Mouse (Mus musculus): ENCODE measurements around the gene Gys2. TPM values are rescaled to one million over a fixed set of nuclear protein-coding genes. Genes with fewer than 3 reads are reported as not detected.
"Not testable (repeated sequence)": the region's sequence is repeated elsewhere in the genome, so short reads cannot be mapped to it uniquely, and the experiment has no call there.

The Gys2 gene
- polyA plus RNA-seq, 1 experiment from 2014 or later, result not detected

- WGBS, result 87% methylated on average over 10 of the region's 10 CpGs
- Histone ChIP-seq H3K27ac (no peak overlapping the region), H3K9me3 (replicated peaks) (no peaks in the 10 kb centered on the region), H3K4me3 (no peak overlapping the region), H3K4me2 (no peak overlapping the region), H3K36me3 (ENCODE audit: poor library complexity, severe bottlenecking) (peaks cover 51% of the 10 kb centered on the region), H3K4me1 (peaks cover 30% of the 10 kb centered on the region), H3K9ac (no peak overlapping the region), H3K27me3 (no peaks in the 10 kb centered on the region)
- ATAC-seq, result no peak
Measured at GRCm38 (mm10) chr6:142502519-142503125, 29.7 kb upstream of the Gys2 start.

GRCm38 (mm10) chr6:142490114-142490513 lies 17.2 kb upstream of the Gys2 start:
- not testable (repeated sequence) for H3K27ac ChIP-seq; H3K9ac ChIP-seq; H3K4me1 ChIP-seq; ATAC-seq; H3K4me2 ChIP-seq; H3K27me3 ChIP-seq; H3K9me3 ChIP-seq (replicated peaks); H3K4me3 ChIP-seq
- peaks cover 80% of the 10 kb centered on the region for H3K36me3 ChIP-seq (ENCODE audit: poor library complexity, severe bottlenecking)
- 92% methylated on average over 6 of the region's 6 CpGs for WGBS

GRCm38 (mm10) chr6:142487638-142488037 lies 14.7 kb upstream of the Gys2 start:
- Histone ChIP-seq H3K27ac (no peak overlapping the region), H3K36me3 (ENCODE audit: poor library complexity, severe bottlenecking) (peaks cover 61% of the 10 kb centered on the region), H3K4me3 (no peak overlapping the region), H3K4me1 (no peaks in the 10 kb centered on the region), H3K9ac (no peak overlapping the region), H3K4me2 (no peak overlapping the region), H3K9me3 (replicated peaks) (no peaks in the 10 kb centered on the region), H3K27me3 (no peaks in the 10 kb centered on the region)
- WGBS, result 89% methylated on average over 9 of the region's 9 CpGs
- no peak for ATAC-seq

- no peaks in the 10 kb centered on the region for H3K4me1 ChIP-seq
- no peaks in the 10 kb centered on the region for H3K27me3 ChIP-seq
- no peak overlapping the region for H3K4me2 ChIP-seq
- H3K36me3 ChIP-seq (ENCODE audit: poor library complexity, severe bottlenecking), result peaks cover 45% of the 10 kb centered on the region
- no peaks in the 10 kb centered on the region for H3K9me3 ChIP-seq (replicated peaks)
- 89% methylated on average over 4 of the region's 4 CpGs for WGBS
- H3K9ac ChIP-seq, result no peak overlapping the region
- H3K4me3 ChIP-seq, result no peak overlapping the region
- H3K27ac ChIP-seq, result no peak overlapping the region
- no peak for ATAC-seq
Measured at GRCm38 (mm10) chr6:142485478-142486123, 12.7 kb upstream of the Gys2 start.

- WGBS, result 81% methylated on average over 7 of the region's 7 CpGs
- no peak for ATAC-seq
Measured at GRCm38 (mm10) chr6:142477239-142477638, 4.3 kb upstream of the Gys2 start.

GRCm38 (mm10) chr6:142471141-142471540 lies 1.8 kb downstream of the Gys2 start:
- no peaks in the 10 kb centered on the region for H3K4me1 ChIP-seq
- no peak overlapping the region for H3K4me2 ChIP-seq
- no peaks in the 10 kb centered on the region for H3K9me3 ChIP-seq (replicated peaks)
- WGBS, result 89% methylated on average over 8 of the region's 8 CpGs
- no peak for ATAC-seq
- H3K4me3 ChIP-seq, result no peak overlapping the region
- no peak overlapping the region for H3K27ac ChIP-seq
- H3K9ac ChIP-seq, result no peak overlapping the region
- H3K27me3 ChIP-seq, result no peaks in the 10 kb centered on the region
- no peaks in the 10 kb centered on the region for H3K36me3 ChIP-seq (ENCODE audit: poor library complexity, severe bottlenecking)

More at GRCm38 (mm10) chr6:142477239-142477638, 4.3 kb upstream of the Gys2 start:
- Histone ChIP-seq H3K9ac (no peak overlapping the region), H3K27me3 (no peaks in the 10 kb centered on the region), H3K4me2 (no peak overlapping the region), H3K4me3 (no peak overlapping the region), H3K27ac (no peak overlapping the region), H3K36me3 (ENCODE audit: poor library complexity, severe bottlenecking) (no peaks in the 10 kb centered on the region), H3K9me3 (replicated peaks) (no peaks in the 10 kb centered on the region), H3K4me1 (no peaks in the 10 kb centered on the region)

- WGBS, result 46% methylated on average over 4 of the region's 4 CpGs
- Histone ChIP-seq H3K27me3 (no peaks in the 10 kb centered on the region), H3K27ac (no peak overlapping the region), H3K9ac (no peak overlapping the region), H3K4me2 (no peak overlapping the region), H3K4me1 (no peaks in the 10 kb centered on the region), H3K4me3 (no peak overlapping the region), H3K36me3 (ENCODE audit: poor library complexity, severe bottlenecking) (no peaks in the 10 kb centered on the region), H3K9me3 (replicated peaks) (no peaks in the 10 kb centered on the region)
- ATAC-seq, result no peak
Measured at GRCm38 (mm10) chr6:142469602-142470001, 3.3 kb downstream of the Gys2 start.

- no peak for ATAC-seq
- no peaks in the 10 kb centered on the region for H3K36me3 ChIP-seq (ENCODE audit: poor library complexity, severe bottlenecking)
- 83% methylated on average over 6 of the region's 6 CpGs for WGBS
- H3K4me2 ChIP-seq, result no peak overlapping the region
- H3K4me3 ChIP-seq, result no peak overlapping the region
- 0 out of 2 replicates have a peak, but pooled peaks cover 4% of the 10 kb centered on the region for H3K4me1 ChIP-seq
- no peak overlapping the region for H3K9ac ChIP-seq
- no peaks in the 10 kb centered on the region for H3K27me3 ChIP-seq
- H3K9me3 ChIP-seq (replicated peaks), result no peaks in the 10 kb centered on the region
- no peak overlapping the region for H3K27ac ChIP-seq
Measured at GRCm38 (mm10) chr6:142462194-142462593, 10.7 kb downstream of the Gys2 start.

DNA sequence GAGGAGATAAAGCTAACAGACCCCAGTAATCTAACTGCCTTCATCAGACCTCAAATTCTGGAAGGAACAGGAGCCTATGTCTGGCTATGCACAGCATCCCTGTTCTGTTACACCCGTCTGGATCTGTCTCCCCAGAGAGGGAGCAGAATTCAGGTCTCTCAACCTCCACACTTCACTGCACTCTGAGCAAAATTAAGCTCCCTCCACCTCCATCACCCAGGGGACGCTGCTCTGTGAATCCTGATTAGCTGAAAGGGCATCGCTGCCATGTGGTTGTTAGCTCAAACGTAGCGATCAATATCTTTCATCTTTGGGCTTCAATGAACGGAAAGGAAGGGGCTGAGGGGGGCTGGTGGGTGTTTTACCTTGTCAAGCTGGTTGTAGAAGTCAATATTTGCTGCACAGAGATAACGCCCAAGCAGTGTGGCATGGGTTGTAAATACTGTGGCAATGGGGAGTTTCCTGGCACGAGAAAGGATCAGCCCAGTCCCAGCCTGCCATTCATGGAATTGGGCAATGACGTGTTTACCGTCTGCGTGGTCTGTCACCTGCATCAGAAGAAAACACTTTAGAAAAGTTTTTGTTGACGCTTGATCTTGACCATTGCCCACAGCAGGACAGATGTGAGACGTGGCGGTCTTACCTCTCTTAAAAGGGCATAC lies 13.8 kb downstream of the Gys2 start:
- H3K36me3 ChIP-seq (ENCODE audit: poor library complexity, severe bottlenecking), result no peaks in the 10 kb centered on the region
- no peaks in the 10 kb centered on the region for H3K9me3 ChIP-seq (replicated peaks)
- ATAC-seq, result no peak
- H3K27ac ChIP-seq, result no peak overlapping the region
- H3K4me1 ChIP-seq, result 0 out of 2 replicates have a peak, but pooled peaks cover 4% of the 10 kb centered on the region
- H3K9ac ChIP-seq, result no peak overlapping the region
- WGBS, result 80% methylated on average over 14 of the region's 14 CpGs
- H3K27me3 ChIP-seq, result no peaks in the 10 kb centered on the region
- no peak overlapping the region for H3K4me2 ChIP-seq
- no peak overlapping the region for H3K4me3 ChIP-seq

GRCm38 (mm10) chr6:142458010-142458409 lies 14.9 kb downstream of the Gys2 start:
- 36% methylated on average over 7 of the region's 7 CpGs for WGBS
- Histone ChIP-seq H3K4me2 (no peak overlapping the region), H3K9me3 (replicated peaks) (no peaks in the 10 kb centered on the region), H3K27ac (no peak overlapping the region), H3K9ac (no peak overlapping the region), H3K27me3 (no peaks in the 10 kb centered on the region), H3K36me3 (ENCODE audit: poor library complexity, severe bottlenecking) (no peaks in the 10 kb centered on the region), H3K4me3 (no peak overlapping the region), H3K4me1 (0 out of 2 replicates have a peak, but pooled peaks cover 4% of the 10 kb centered on the region)
- ATAC-seq, result peak; percentile 33; the same call in 1 of the 2 replicates

- Histone ChIP-seq H3K4me2 (no peak overlapping the region), H3K9ac (no peak overlapping the region), H3K4me3 (no peak overlapping the region), H3K27ac (no peak overlapping the region), H3K36me3 (ENCODE audit: poor library complexity, severe bottlenecking) (no peaks in the 10 kb centered on the region), H3K4me1 (0 out of 2 replicates have a peak, but pooled peaks cover 4% of the 10 kb centered on the region), H3K9me3 (replicated peaks) (no peaks in the 10 kb centered on the region), H3K27me3 (no peaks in the 10 kb centered on the region)
- 56% methylated on average over 7 of the region's 7 CpGs for WGBS
- ATAC-seq, result no peak
Measured at GRCm38 (mm10) chr6:142455314-142455996, 17.5 kb downstream of the Gys2 start.

- Histone ChIP-seq H3K36me3 (ENCODE audit: poor library complexity, severe bottlenecking) (no peaks in the 10 kb centered on the region), H3K27ac (no peak overlapping the region), H3K27me3 (no peaks in the 10 kb centered on the region), H3K9ac (no peak overlapping the region), H3K9me3 (replicated peaks) (no peaks in the 10 kb centered on the region), H3K4me2 (no peak overlapping the region), H3K4me1 (0 out of 2 replicates have a peak, but pooled peaks cover 4% of the 10 kb centered on the region), H3K4me3 (no peak overlapping the region)
- WGBS, result 92% methylated on average over 2 of the region's 2 CpGs
- ATAC-seq, result no peak
Measured at GRCm38 (mm10) chr6:142453311-142453710, 19.6 kb downstream of the Gys2 start.
